Mouse (Mus musculus) c-Kit-positive CD71-negative TER-119-negative erythroid progenitor cells, embryonic 14.5 days (primary cell): Measurements from ENCODE around the gene Arhgef2.
"Not testable (repeated sequence)": the region's sequence is repeated elsewhere in the genome, so short reads cannot be mapped to it uniquely, and the experiment has no call there.

ENCODE experiments used
- DNase-seq: peaks from one replicate; pipeline ENCODE4 v3.0.0-alpha.2; 2013; ENCODE audit warnings: low read depth

Gene Arhgef2

GRCm38 (mm10) chr3:88605666-88606065 is at the start of gene Arhgef2:
TSS of gene Arhgef2 (plus strand) at chr3:88605966.
- DNase-seq = not testable (repeated sequence)

- DNase-seq = no peak
These were observed 49.1 kb upstream of the Arhgef2 start for GRCm38 (mm10) chr3:88556616-88557015.

- no peak for DNase-seq
These were observed 46.2 kb upstream of the Arhgef2 start for GRCm38 (mm10) chr3:88559596-88559995.

GRCm38 (mm10) chr3:88561989-88562388 is 43.8 kb upstream of the Arhgef2 start:
- no peak for DNase-seq

- no peak for DNase-seq
These were observed 42.3 kb upstream of the Arhgef2 start for GRCm38 (mm10) chr3:88563442-88563841.

GRCm38 (mm10) chr3:88563966-88564365 is 41.8 kb upstream of the Arhgef2 start:
- no peak for DNase-seq

- no peak for DNase-seq
These were observed 39.6 kb upstream of the Arhgef2 start for GRCm38 (mm10) chr3:88566116-88566515.

GRCm38 (mm10) chr3:88566536-88567061 is 39.2 kb upstream of the Arhgef2 start:
- DNase-seq = no peak

GRCm38 (mm10) chr3:88567892-88568291 is 37.9 kb upstream of the Arhgef2 start:
- DNase-seq = no peak

- DNase-seq = no peak
These were observed 37.2 kb upstream of the Arhgef2 start for GRCm38 (mm10) chr3:88568615-88569014.

- DNase-seq = no peak
These were observed 36.7 kb upstream of the Arhgef2 start for GRCm38 (mm10) chr3:88569093-88569492.

- DNase-seq = no peak
These were observed 36.1 kb upstream of the Arhgef2 start for GRCm38 (mm10) chr3:88569694-88570093.

- DNase-seq = no peak
These were observed 35.4 kb upstream of the Arhgef2 start for GRCm38 (mm10) chr3:88570341-88570740.

GRCm38 (mm10) chr3:88571856-88572255 is 33.9 kb upstream of the Arhgef2 start:
- DNase-seq = no peak

- no peak for DNase-seq
These were observed 32.9 kb upstream of the Arhgef2 start for GRCm38 (mm10) chr3:88572835-88573234.

- DNase-seq = no peak
These were observed 32.0 kb upstream of the Arhgef2 start for GRCm38 (mm10) chr3:88573810-88574209.

GRCm38 (mm10) chr3:88575540-88575939 is 30.2 kb upstream of the Arhgef2 start, which contains the start of gene Ssr2:
TSS of gene Ssr2 (plus strand) at chr3:88575876.
- DNase-seq = no peak

GRCm38 (mm10) chr3:88577846-88578245 is 27.9 kb upstream of the Arhgef2 start:
- DNase-seq = not testable (repeated sequence)

- DNase-seq = no peak
These were observed 27.0 kb upstream of the Arhgef2 start for GRCm38 (mm10) chr3:88578498-88579424.

GRCm38 (mm10) chr3:88579454-88580117 is 26.2 kb upstream of the Arhgef2 start:
- DNase-seq = peak; percentile 76

GRCm38 (mm10) chr3:88585769-88586168 is 20.0 kb upstream of the Arhgef2 start:
- DNase-seq = no peak

- DNase-seq = no peak
These were observed 19.1 kb upstream of the Arhgef2 start for GRCm38 (mm10) chr3:88586640-88587039.

- DNase-seq = no peak
These were observed 15.5 kb upstream of the Arhgef2 start for GRCm38 (mm10) chr3:88590246-88590645.
